Mouse (Mus musculus) liver (tissue): ENCODE measurements at regions not wholly inside any gene's neighbourhood (a gene's known extent, or its start where the extent isn't known, plus 50 kb on each side); places are given as distances from the start of the nearest gene placed in this dataset.

ENCODE experiments used
- DNase-seq: peaks from one replicate; pipeline ENCODE4 v3.0.0-alpha.2; 2020; ENCODE audit warnings: mixed read lengths

- DNase-seq, result no peak
These were observed 184.5 kb upstream of the Ppargc1a start for GRCm38 (mm10) chr5:51752024-51752423.

GRCm38 (mm10) chr5:51750456-51750855 lies 182.9 kb upstream of the Ppargc1a start:
- DNase-seq, result no peak

GRCm38 (mm10) chr5:51740893-51741292 lies 173.4 kb upstream of the Ppargc1a start:
- DNase-seq, result no peak

- no peak for DNase-seq
These were observed 162.7 kb upstream of the Ppargc1a start for GRCm38 (mm10) chr5:51730241-51730640.

GRCm38 (mm10) chr5:51729771-51730170 lies 162.2 kb upstream of the Ppargc1a start:
- DNase-seq, result no peak

- no peak for DNase-seq
These were observed 159.2 kb upstream of the Ppargc1a start for GRCm38 (mm10) chr5:51726762-51727161.

- no peak for DNase-seq
These were observed 151.4 kb upstream of the Ppargc1a start for GRCm38 (mm10) chr5:51718911-51719310.

GRCm38 (mm10) chr5:51718451-51718850 lies 150.9 kb upstream of the Ppargc1a start:
- no peak for DNase-seq

GRCm38 (mm10) chr5:51711860-51712560 lies 144.5 kb upstream of the Ppargc1a start:
- no peak for DNase-seq

GRCm38 (mm10) chr5:51710664-51711063 lies 143.1 kb upstream of the Ppargc1a start:
- no peak for DNase-seq

GRCm38 (mm10) chr5:51709447-51709991 lies 142.0 kb upstream of the Ppargc1a start:
- no peak for DNase-seq

GRCm38 (mm10) chr5:51679884-51680283 lies 112.4 kb upstream of the Ppargc1a start:
- DNase-seq, result no peak

- DNase-seq, result no peak
These were observed 103.7 kb upstream of the Ppargc1a start for GRCm38 (mm10) chr5:51671190-51671589.

- DNase-seq, result no peak
These were observed 97.7 kb upstream of the Ppargc1a start for GRCm38 (mm10) chr5:51665241-51665640.

GRCm38 (mm10) chr5:51658232-51658896 lies 90.8 kb upstream of the Ppargc1a start:
- no peak for DNase-seq

GRCm38 (mm10) chr5:51653507-51653906 lies 86.0 kb upstream of the Ppargc1a start:
- no peak for DNase-seq

- no peak for DNase-seq
These were observed 56.9 kb upstream of the Ppargc1a start for GRCm38 (mm10) chr5:51624400-51624799.
